Mouse (Mus musculus) embryonic stem cell, embryonic (primary cell): Measurements from ENCODE around the gene Prox2.

ENCODE experiments used
- CTCF ChIA-PET, 4 experiments: fragments of 300-600 bp in 2 of 4; fragments of 350-600 bp in 2 of 4; sonication (Branson Sonifier 250); formaldehyde crosslinking; loops; one replicate each; lab custom pipeline; 2022; ENCODE audit warnings: inconsistent platforms in 2 of 4; lab: Charles Lee
- POLR2A ChIA-PET, 4 experiments: fragments of 300-600 bp in 2 of 4; fragments of 350-600 bp in 2 of 4; sonication (Branson Sonifier 250); formaldehyde crosslinking; loops; one replicate each; lab custom pipeline; 2022; ENCODE audit warnings: antibody characterized with exemption in 4 of 4, inconsistent platforms in 1 of 4; lab: Charles Lee

Gene Prox2

DNA sequence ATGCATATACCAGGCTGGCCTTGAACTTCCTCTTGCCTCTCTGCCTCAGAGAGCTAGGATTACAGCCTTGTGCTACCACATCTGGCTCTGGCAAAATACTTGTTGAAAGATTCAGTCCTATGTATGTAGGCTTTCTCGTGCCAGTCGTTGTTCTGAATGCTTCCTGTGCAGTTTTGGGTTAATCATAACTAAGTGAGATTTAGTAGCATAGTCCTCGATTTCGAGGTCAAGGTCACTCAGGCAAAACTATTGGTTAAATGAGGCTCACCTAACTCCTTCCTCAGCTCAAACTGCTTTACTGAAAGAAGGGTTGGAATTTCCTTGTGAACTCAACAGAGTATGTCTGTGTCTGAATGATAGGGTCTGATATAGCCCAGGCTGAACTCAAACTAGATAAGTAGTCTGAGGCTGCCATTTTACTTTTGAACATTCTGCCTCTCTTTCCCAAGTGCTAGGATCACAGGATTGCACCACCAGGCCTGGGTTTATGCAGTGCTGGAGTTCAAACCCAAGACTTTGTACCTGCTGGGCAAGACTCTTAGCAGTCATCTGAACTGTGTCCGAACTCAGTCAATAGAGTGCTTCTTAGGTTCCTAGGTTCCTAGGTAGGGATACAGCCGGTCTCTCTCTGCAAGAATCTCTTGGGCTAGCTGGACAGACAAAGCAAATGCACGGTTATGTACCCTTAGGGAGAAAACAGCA, 2.1 kb upstream of the Prox2 start:
- CTCF ChIA-PET, result interaction anchor here in 1 of 4 experiments (1.0 kb wide), 1 partner anchor 193 kb away, joined by 3 read pairs; no protein-coding TSS in a partner anchor
- POLR2A ChIA-PET, result interaction anchor here in 1 of 4 experiments (0.9 to 1.3 kb wide), 2 partner anchors 18 to 340 kb away, joined by 3 read pairs; partner anchors contain the start of genes Isca2 and Npc2

DNA sequence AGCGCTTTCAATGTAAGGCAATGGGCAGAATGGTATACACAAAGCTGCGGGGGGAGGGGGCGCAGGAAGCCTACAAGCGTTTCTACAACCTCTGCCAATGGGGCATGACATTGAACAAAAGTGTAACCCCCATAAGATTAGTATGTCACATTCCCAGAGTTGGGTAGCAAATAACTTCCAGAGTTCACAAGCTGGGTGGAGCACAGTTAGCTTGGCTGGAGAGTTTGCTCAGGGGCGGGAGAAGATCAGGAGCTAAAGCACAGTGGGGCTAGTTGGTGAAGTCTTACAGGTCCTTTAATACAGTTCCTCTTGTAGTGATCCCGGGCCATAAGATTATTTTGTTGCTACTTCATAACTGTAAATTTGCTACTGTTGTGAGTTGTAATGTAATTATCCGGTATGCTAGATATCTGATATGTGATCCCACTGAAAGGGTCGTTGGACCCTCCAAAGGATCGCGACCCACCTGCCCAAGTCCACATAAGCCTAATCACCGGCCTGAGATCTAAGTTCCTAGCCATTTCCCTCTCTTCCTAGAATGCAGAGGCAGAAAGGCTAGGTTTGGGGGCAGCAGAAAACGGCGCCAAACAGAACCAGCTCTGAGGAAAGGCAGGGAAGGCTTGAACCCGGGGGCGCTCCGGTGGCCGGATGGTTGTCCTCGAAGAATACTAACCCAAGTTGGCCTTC, 405 bp downstream of the Prox2 start:
- ChIA-PET CTCF (interaction anchor here (0.6 to 2.0 kb wide), 5 partner anchors 16 to 233 kb away, joined by 3 to 14 read pairs (median 3); partner anchors contain the start of gene Ltbp2 (in 1 of the 4)), POLR2A (interaction anchor here in 2 of 4 experiments (0.6 to 10.0 kb wide), 9 partner anchors 11 to 346 kb away, joined by 3 to 84 read pairs (median 3); partner anchors contain the start of genes Rps6kl1 (in 1 of the 2) and Ylpm1 (in 1 of the 2))

DNA sequence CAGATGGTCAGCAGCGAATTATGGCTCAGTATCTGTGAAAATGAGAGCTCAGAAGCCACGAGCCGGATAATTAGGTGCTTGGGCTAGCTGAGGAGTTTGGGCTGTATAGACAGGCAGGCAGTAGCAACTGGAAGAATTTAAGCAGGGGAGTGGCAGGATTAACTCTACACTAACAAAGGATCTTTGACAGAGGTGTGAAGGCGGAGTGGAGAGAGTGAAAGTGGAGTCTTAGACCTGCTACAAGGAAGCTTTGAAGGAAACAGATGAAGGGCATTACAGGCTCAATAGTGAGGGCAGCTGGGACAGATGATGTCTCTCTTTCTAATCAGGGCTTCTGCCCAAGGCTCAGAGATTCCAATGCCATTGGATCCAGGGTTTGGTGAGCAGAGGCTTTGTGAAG, 1.1 kb downstream of the Prox2 start:
- ChIA-PET POLR2A (interaction anchor here in 2 of 4 experiments (0.6 to 10.0 kb wide), 9 partner anchors 10 to 346 kb away, joined by 3 to 84 read pairs (median 4); partner anchors contain the start of genes Rps6kl1 (in 1 of the 2) and Ylpm1 (in 1 of the 2)), CTCF (interaction anchor here in 2 of 4 experiments (0.8 to 2.0 kb wide), 6 partner anchors 14 to 233 kb away, joined by 3 to 14 read pairs (median 3); partner anchors contain the start of gene Ltbp2 (in 2 of the 2))

- POLR2A ChIA-PET, result interaction anchor here in 2 of 4 experiments (0.9 to 10.0 kb wide), 6 partner anchors 9 to 99 kb away, joined by 3 to 84 read pairs (median 5); partner anchors contain the start of gene Rps6kl1 (in 1 of the 2)
- CTCF ChIA-PET, result interaction anchor here in 2 of 4 experiments (0.8 to 2.0 kb wide), 4 partner anchors 13 to 232 kb away, joined by 3 to 14 read pairs (median 6); partner anchors contain the start of gene Ltbp2 (in 1 of the 2)
Measured at GRCm38 (mm10) chr12:85108643-85109042, 1.9 kb downstream of the Prox2 start.

DNA sequence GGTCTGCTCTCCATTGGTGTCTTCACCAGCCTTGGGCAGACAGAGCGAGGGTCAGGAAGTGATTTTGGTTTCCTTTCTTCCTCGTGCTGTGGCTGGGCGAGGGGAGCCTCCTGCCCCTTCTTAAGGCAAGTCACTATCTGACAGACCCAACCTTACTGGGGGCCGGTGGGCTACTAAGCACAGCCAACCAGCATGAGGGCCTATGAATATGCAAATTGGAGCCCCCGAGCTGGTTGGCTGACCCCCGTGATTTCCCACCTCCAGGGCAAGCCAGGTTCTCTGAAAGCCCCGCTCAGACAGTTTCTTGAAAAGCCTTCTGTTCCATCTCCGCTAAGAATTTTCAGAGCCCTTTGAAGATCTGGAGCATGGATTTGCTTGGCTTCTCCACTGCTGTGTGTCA, 4.3 kb downstream of the Prox2 start:
- ChIA-PET POLR2A (interaction anchor here in 2 of 4 experiments (0.8 to 10.0 kb wide), 4 partner anchors 12 to 182 kb away, joined by 3 to 84 read pairs (median 3); partner anchors contain the start of genes Acyp1 (in 2 of the 2) and Zc2hc1c (in 2 of the 2)), CTCF (interaction anchor here in 2 of 4 experiments (3.0 to 4.8 kb wide), 2 partner anchors 14 to 15 kb away, joined by 14 to 24 read pairs; no protein-coding TSS in a partner anchor)

DNA sequence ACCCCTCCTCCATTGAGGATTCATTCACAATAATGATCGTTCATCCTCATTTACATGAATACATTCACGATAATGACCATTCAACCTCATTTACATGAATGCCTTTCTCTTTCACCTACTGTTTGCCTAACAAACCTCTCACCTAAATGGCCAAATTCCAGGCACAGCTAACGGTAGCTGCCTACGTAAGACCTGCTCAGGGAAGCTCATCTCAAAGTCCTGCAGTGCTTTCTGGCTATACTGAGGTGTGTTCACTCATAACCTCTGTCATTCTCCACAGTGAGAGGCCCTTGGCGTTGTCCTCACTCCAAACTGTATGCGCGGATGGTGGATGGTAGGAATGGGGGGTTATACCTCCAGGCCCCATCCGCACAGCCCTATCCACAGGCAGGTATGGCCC, 5.8 kb downstream of the Prox2 start:
- CTCF ChIA-PET, result interaction anchor here (0.5 to 4.8 kb wide), 6 partner anchors 11 to 228 kb away, joined by 3 to 24 read pairs (median 4); partner anchors contain the start of gene Ltbp2 (in 1 of the 4)
- POLR2A ChIA-PET, result interaction anchor here in 3 of 4 experiments (0.5 to 10.0 kb wide), 9 partner anchors 10 to 236 kb away, joined by 3 to 84 read pairs (median 5); partner anchors contain the start of gene Ltbp2 (in 1 of the 3)

DNA sequence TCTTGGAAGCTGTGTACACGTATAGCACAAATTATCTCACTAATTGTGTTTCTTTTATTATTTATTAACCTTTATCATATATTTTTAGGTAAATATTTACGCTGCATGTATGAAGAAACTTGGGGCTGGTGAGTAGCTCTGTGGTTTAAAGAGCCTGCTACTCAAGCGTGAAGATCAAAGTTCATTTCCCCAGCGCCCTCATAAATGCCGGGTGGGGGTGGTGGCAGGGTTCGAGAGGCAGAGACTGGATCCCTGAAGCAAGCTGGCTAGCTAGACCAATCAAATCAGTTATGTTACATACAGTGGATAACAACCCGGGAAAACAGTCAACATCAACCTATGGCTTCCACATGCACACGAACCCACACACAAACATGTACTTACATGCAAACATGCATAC, 7.5 kb downstream of the Prox2 start:
- ChIA-PET CTCF (interaction anchor here (0.6 to 4.8 kb wide), 5 partner anchors 10 to 954 kb away, joined by 3 to 24 read pairs (median 4); no protein-coding TSS in a partner anchor), POLR2A (interaction anchor here in 2 of 4 experiments (1.0 to 10.0 kb wide), 7 partner anchors 8 to 185 kb away, joined by 3 to 84 read pairs (median 5); partner anchors contain the start of genes Acyp1 (in 2 of the 2) and Zc2hc1c (in 2 of the 2))

DNA sequence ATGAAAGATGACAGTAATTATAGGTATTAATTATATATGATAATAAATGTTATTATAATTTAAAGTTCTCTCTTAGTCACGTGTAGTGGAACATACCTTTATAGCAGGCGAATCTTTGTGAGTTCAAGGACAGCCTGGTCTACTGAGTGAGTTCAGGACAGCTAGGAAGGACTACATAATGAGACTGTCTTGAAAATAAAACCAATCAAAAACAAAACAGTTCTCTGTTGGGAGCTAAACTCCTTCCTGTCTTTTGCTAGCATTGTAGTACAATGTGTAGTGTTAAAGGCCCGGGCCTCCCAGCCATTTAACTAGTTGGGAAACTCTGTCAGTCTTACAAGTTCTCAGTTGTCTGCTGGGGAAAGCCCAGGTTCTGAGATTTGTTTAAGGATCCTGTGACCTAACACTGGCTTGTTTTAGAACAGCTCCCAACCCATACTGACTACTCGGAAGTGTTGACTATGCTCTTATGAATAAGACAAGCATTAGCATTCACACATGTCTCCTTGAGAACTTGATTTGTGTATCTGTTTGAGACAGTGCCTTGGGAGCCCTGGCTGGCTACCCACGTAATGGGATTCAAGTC, 8.9 kb downstream of the Prox2 start:
- ChIA-PET POLR2A (interaction anchor here in 2 of 4 experiments (1.2 to 10.0 kb wide), 2 partner anchors 7 to 9 kb away, joined by 3 to 84 read pairs; no protein-coding TSS in a partner anchor), CTCF (interaction anchor here (0.7 to 1.4 kb wide), 4 partner anchors 9 to 887 kb away, joined by 3 to 4 read pairs (median 3); no protein-coding TSS in a partner anchor)

- ChIA-PET CTCF (interaction anchor here in 2 of 4 experiments (1.0 to 1.7 kb wide), 3 partner anchors 8 to 39 kb away, joined by 3 to 6 read pairs (median 4); no protein-coding TSS in a partner anchor), POLR2A (interaction anchor here in 3 of 4 experiments (0.6 to 10.0 kb wide), 5 partner anchors 7 to 1408 kb away, joined by 3 to 84 read pairs (median 4); no protein-coding TSS in a partner anchor)
Measured at GRCm38 (mm10) chr12:85101001-85101400, 9.6 kb downstream of the Prox2 start.

GRCm38 (mm10) chr12:85095859-85096258, 14.7 kb downstream of the Prox2 start:
- CTCF ChIA-PET, result interaction anchor here in 1 of 4 experiments (1.3 to 5.0 kb wide), 4 partner anchors 13 to 210 kb away, joined by 3 to 47 read pairs (median 8); partner anchors contain the start of genes Acyp1 and Zc2hc1c
- POLR2A ChIA-PET, result interaction anchor here in 3 of 4 experiments (0.6 to 6.6 kb wide), 9 partner anchors 8 to 1730 kb away, joined by 3 to 84 read pairs (median 4); partner anchors contain the start of genes Dlst (in 1 of the 3) and Prox2 (in 1 of the 3)

DNA sequence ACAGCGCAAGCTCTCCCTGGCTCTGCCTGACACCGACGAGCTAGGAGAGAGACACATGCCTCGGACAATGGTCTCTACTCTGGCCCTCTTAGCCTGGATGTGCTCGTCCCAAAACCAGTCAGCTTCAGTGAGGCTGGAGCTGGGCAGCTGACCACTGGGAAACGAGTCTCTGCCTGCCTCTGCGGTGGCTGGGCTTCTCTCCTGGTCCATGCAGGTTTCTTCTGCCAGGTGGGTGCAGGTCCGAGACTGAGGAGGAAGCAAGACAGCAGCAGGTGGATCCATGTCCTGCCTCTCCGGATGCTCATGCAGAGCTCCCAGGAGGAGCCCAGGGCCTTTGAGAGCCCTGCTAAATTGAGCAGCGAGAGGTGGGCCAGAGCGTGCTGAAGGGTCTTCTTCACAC, 15.4 kb downstream of the Prox2 start:
- ChIA-PET CTCF (interaction anchor here in 1 of 4 experiments (1.3 to 5.0 kb wide), 4 partner anchors 14 to 397 kb away, joined by 3 to 47 read pairs (median 8); partner anchors contain the start of genes Acyp1 and Zc2hc1c), POLR2A (interaction anchor here in 3 of 4 experiments (0.6 to 6.6 kb wide), 13 partner anchors 9 to 193 kb away, joined by 3 to 84 read pairs (median 4); partner anchors contain the start of genes Acyp1 (in 1 of the 3), Dlst (in 1 of the 3), Eif2b2 (in 1 of the 3) and Prox2 (in 1 of the 3))

- ChIA-PET CTCF (interaction anchor here in 2 of 4 experiments (0.6 to 5.0 kb wide), 8 partner anchors 15 to 403 kb away, joined by 3 to 47 read pairs (median 3); partner anchors contain the start of genes Acyp1 (in 1 of the 2) and Zc2hc1c (in 1 of the 2)), POLR2A (interaction anchor here in 3 of 4 experiments (0.6 to 6.6 kb wide), 17 partner anchors 9 to 326 kb away, joined by 3 to 84 read pairs (median 4); partner anchors contain the start of genes Acyp1 (in 1 of the 3), Dlst (in 1 of the 3), Eif2b2 (in 1 of the 3) and Prox2 (in 1 of the 3))
Measured at GRCm38 (mm10) chr12:85094706-85095105, 15.9 kb downstream of the Prox2 start.

DNA sequence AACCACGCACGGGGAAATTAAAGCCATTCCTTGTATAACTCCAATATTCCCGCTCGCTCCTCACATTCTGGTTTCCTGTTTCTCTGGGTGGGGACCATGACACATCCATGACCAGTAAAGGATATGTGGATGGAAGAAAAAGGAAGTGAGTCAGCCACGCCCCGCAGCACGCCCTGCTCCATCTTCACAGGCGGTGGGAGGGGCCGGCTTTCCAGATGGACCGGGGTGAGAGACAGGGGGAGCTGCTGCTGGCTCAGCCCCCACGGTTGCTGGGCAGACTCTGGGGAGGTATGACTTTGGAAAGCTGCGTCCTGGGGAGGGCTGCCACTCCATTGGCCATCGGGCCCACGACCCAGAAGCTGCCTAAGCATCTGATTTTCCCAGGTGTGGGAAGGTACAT, 16.5 kb downstream of the Prox2 start:
- ChIA-PET POLR2A (interaction anchor here in 3 of 4 experiments (0.6 to 6.6 kb wide), 15 partner anchors 10 to 325 kb away, joined by 3 to 84 read pairs (median 4); partner anchors contain the start of genes Acyp1 (in 1 of the 3), Dlst (in 1 of the 3), Eif2b2 (in 1 of the 3) and Prox2 (in 1 of the 3)), CTCF (interaction anchor here in 2 of 4 experiments (0.6 to 5.0 kb wide), 10 partner anchors 10 to 404 kb away, joined by 3 to 47 read pairs (median 4); partner anchors contain the start of genes Acyp1 (in 1 of the 2), Ltbp2 (in 1 of the 2) and Zc2hc1c (in 1 of the 2))

DNA sequence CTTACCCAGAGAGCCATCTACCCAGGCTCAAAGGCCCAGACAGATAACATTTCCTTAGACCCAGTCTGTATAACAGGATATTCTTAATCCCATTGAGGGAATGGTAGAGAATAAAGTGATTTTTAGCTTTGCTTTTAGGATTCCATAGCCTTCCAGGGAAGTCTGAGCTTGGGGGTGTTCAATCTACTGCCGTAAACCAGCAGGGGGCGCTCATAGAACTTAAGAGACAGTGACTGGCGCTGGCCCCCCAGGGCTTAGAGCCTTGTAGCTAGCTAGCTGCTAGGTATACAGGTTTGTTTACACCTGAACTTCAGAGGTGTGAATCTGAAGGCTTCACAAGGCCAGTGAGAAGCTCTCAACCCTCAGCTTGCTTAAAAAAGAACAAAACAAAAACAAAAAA, 18.3 kb downstream of the Prox2 start:
- CTCF ChIA-PET, result interaction anchor here (0.5 to 5.0 kb wide), 66 partner anchors 8 to 1335 kb away, joined by 3 to 47 read pairs (median 4); partner anchors contain the start of genes Ltbp2 (in 2 of the 4), Acyp1 (in 1 of the 4), Dlst (in 1 of the 4) and Nek9 (in 1 of the 4)
- POLR2A ChIA-PET, result interaction anchor here (0.5 to 6.6 kb wide), 20 partner anchors 8 to 869 kb away, joined by 3 to 84 read pairs (median 3); partner anchors contain the start of genes Dlst (in 1 of the 4), Fos (in 1 of the 4), Ltbp2 (in 1 of the 4) and Prox2 (in 1 of the 4)

DNA sequence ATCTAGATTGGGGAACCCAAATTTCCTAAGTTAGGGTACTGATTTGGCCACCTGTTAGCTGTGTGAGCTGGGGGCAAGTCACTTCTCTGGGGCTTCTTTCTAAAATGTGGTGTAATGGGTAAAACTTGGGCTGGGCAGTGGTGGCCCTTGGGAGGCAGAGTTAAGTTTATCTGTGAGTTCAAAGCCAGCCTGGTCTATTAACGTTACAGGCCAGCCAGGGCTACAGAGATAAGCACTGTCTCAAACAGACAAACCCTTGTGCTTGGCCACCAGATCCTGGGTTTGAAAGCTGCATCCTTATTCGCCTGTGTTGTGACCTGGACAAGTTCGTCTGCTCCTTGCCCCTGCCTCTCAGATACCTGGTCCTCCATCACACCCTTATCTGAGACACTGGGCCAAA, 19.4 kb downstream of the Prox2 start:
- ChIA-PET POLR2A (interaction anchor here in 1 of 4 experiments (6.6 kb wide), 1 partner anchor 15 kb away, joined by 84 read pairs; the partner anchor contains the start of genes Dlst and Prox2), CTCF (interaction anchor here in 3 of 4 experiments (0.6 to 5.0 kb wide), 9 partner anchors 9 to 551 kb away, joined by 3 to 47 read pairs (median 6); partner anchors contain the start of genes Acyp1 (in 1 of the 3) and Zc2hc1c (in 1 of the 3))
